Mouse (Mus musculus): Measurements from ENCODE around the gene Tmed8. TPM values are rescaled to one million over a fixed set of nuclear protein-coding genes. Genes with fewer than 3 reads are reported as not detected.
"Not testable (repeated sequence)": the region's sequence is repeated elsewhere in the genome, so short reads cannot be mapped to it uniquely, and the experiment has no call there.

Gene Tmed8
- polyA plus RNA-seq, 1 experiment: 0.01 TPM

GRCm38 (mm10) chr12:87216053-87216452, 15.8 kb upstream of the Tmed8 start:
- no peaks in the 10 kb centered on the region for H3K4me1 ChIP-seq (ENCODE audit: control insufficient read depth)
- H3K27me3 ChIP-seq (ENCODE audit: control insufficient read depth): no peaks in the 10 kb centered on the region
- H3K4me3 ChIP-seq (replicated peaks): no peak overlapping the region
- no peaks in the 10 kb centered on the region for H3K36me3 ChIP-seq (ENCODE audit: control insufficient read depth)
- TF ChIP-seq TAL1 (IDR thresholded peaks at IDR 0.05; ENCODE audit: low read length) (no peak), GATA1 (IDR thresholded peaks at IDR 0.05; ENCODE audit: low read length) (no peak)
- no peaks in the 10 kb centered on the region for H3K9me3 ChIP-seq (ENCODE audit: control insufficient read depth, low read length)

GRCm38 (mm10) chr12:87212844-87213606, 12.8 kb upstream of the Tmed8 start:
- Histone ChIP-seq H3K36me3 (ENCODE audit: control insufficient read depth) (no peaks in the 10 kb centered on the region), H3K27me3 (ENCODE audit: control insufficient read depth) (no peaks in the 10 kb centered on the region), H3K4me1 (ENCODE audit: control insufficient read depth) (no peaks in the 10 kb centered on the region), H3K9me3 (ENCODE audit: control insufficient read depth, low read length) (no peaks in the 10 kb centered on the region), H3K4me3 (replicated peaks) (no peak overlapping the region)
- TF ChIP-seq GATA1 (IDR thresholded peaks at IDR 0.05; ENCODE audit: low read length) (no peak), TAL1 (IDR thresholded peaks at IDR 0.05; ENCODE audit: low read length) (no peak)

- H3K4me3 ChIP-seq (replicated peaks); H3K9me3 ChIP-seq (ENCODE audit: control insufficient read depth, low read length); H3K4me1 ChIP-seq (ENCODE audit: control insufficient read depth); H3K36me3 ChIP-seq (ENCODE audit: control insufficient read depth): not testable (repeated sequence)
- peaks cover 12% of the 10 kb centered on the region for H3K27me3 ChIP-seq (ENCODE audit: control insufficient read depth)
Observed at GRCm38 (mm10) chr12:87205789-87206188, 5.5 kb upstream of the Tmed8 start.

GRCm38 (mm10) chr12:87201694-87202093, 1.4 kb upstream of the Tmed8 start:
- Histone ChIP-seq H3K4me3 (replicated peaks) (no peak overlapping the region), H3K36me3 (ENCODE audit: control insufficient read depth) (no peaks in the 10 kb centered on the region), H3K4me1 (ENCODE audit: control insufficient read depth) (peaks cover 21% of the 10 kb centered on the region), H3K27me3 (ENCODE audit: control insufficient read depth) (peaks cover 33% of the 10 kb centered on the region), H3K9me3 (ENCODE audit: control insufficient read depth, low read length) (no peaks in the 10 kb centered on the region)
- TF ChIP-seq GATA1 (IDR thresholded peaks at IDR 0.05; ENCODE audit: low read length): no peak
- no peak for TF ChIP-seq TAL1 (IDR thresholded peaks at IDR 0.05; ENCODE audit: low read length)

GRCm38 (mm10) chr12:87199206-87199972, 865 bp downstream of the Tmed8 start, which contains the start of gene Samd15:
Gene Samd15 (plus strand): TSS chr12:87199723.
- H3K4me1 ChIP-seq (ENCODE audit: control insufficient read depth): peaks cover 21% of the 10 kb centered on the region
- no peaks in the 10 kb centered on the region for H3K9me3 ChIP-seq (ENCODE audit: control insufficient read depth, low read length)
- TF ChIP-seq TAL1 (IDR thresholded peaks at IDR 0.05; ENCODE audit: low read length): no peak
- TF ChIP-seq GATA1 (IDR thresholded peaks at IDR 0.05; ENCODE audit: low read length): no peak
- H3K4me3 ChIP-seq (replicated peaks): peak within 1 kb of the TSS; percentile 71
- H3K36me3 ChIP-seq (ENCODE audit: control insufficient read depth): no peaks in the 10 kb centered on the region
- peaks cover 33% of the 10 kb centered on the region for H3K27me3 ChIP-seq (ENCODE audit: control insufficient read depth)

- Histone ChIP-seq H3K27me3 (ENCODE audit: control insufficient read depth) (peaks cover 33% of the 10 kb centered on the region), H3K4me3 (replicated peaks) (no peak overlapping the region), H3K36me3 (ENCODE audit: control insufficient read depth) (no peaks in the 10 kb centered on the region), H3K9me3 (ENCODE audit: control insufficient read depth, low read length) (no peaks in the 10 kb centered on the region), H3K4me1 (ENCODE audit: control insufficient read depth) (peaks cover 21% of the 10 kb centered on the region)
- TF ChIP-seq GATA1 (IDR thresholded peaks at IDR 0.05; ENCODE audit: low read length): no peak
- no peak for TF ChIP-seq TAL1 (IDR thresholded peaks at IDR 0.05; ENCODE audit: low read length)
Observed at GRCm38 (mm10) chr12:87198792-87199191, 1.5 kb downstream of the Tmed8 start.

- no peaks in the 10 kb centered on the region for H3K9me3 ChIP-seq (ENCODE audit: control insufficient read depth, low read length)
- peaks cover 25% of the 10 kb centered on the region for H3K27me3 ChIP-seq (ENCODE audit: control insufficient read depth)
- H3K4me1 ChIP-seq (ENCODE audit: control insufficient read depth): peaks cover 21% of the 10 kb centered on the region
- no peaks in the 10 kb centered on the region for H3K36me3 ChIP-seq (ENCODE audit: control insufficient read depth)
- no peak for TF ChIP-seq TAL1 (IDR thresholded peaks at IDR 0.05; ENCODE audit: low read length)
- no peak for TF ChIP-seq GATA1 (IDR thresholded peaks at IDR 0.05; ENCODE audit: low read length)
- no peak overlapping the region for H3K4me3 ChIP-seq (replicated peaks)
Observed at GRCm38 (mm10) chr12:87196310-87196709, 3.9 kb downstream of the Tmed8 start.

- H3K27me3 ChIP-seq (ENCODE audit: control insufficient read depth): peaks cover 13% of the 10 kb centered on the region
- H3K4me1 ChIP-seq (ENCODE audit: control insufficient read depth): peaks cover 18% of the 10 kb centered on the region
- H3K9me3 ChIP-seq (ENCODE audit: control insufficient read depth, low read length): no peaks in the 10 kb centered on the region
- no peaks in the 10 kb centered on the region for H3K36me3 ChIP-seq (ENCODE audit: control insufficient read depth)
- H3K4me3 ChIP-seq (replicated peaks): no peak overlapping the region
- TF ChIP-seq TAL1 (IDR thresholded peaks at IDR 0.05; ENCODE audit: low read length) (no peak), GATA1 (IDR thresholded peaks at IDR 0.05; ENCODE audit: low read length) (no peak)
Observed at GRCm38 (mm10) chr12:87195069-87195468, 5.2 kb downstream of the Tmed8 start.

GRCm38 (mm10) chr12:87193008-87193407, 7.2 kb downstream of the Tmed8 start:
- no peak for TF ChIP-seq GATA1 (IDR thresholded peaks at IDR 0.05; ENCODE audit: low read length)
- no peak for TF ChIP-seq TAL1 (IDR thresholded peaks at IDR 0.05; ENCODE audit: low read length)
- no peaks in the 10 kb centered on the region for H3K9me3 ChIP-seq (ENCODE audit: control insufficient read depth, low read length)
- H3K27me3 ChIP-seq (ENCODE audit: control insufficient read depth): no peaks in the 10 kb centered on the region
- no peak overlapping the region for H3K4me3 ChIP-seq (replicated peaks)
- no peaks in the 10 kb centered on the region for H3K36me3 ChIP-seq (ENCODE audit: control insufficient read depth)
- H3K4me1 ChIP-seq (ENCODE audit: control insufficient read depth): peaks cover 3% of the 10 kb centered on the region

Data from erythroblast, embryonic 14.5 days (primary cell).